Mouse (Mus musculus) central nervous system, embryonic 14 days (tissue): Measurements from ENCODE around the gene Nabp2. TPM values are rescaled to one million over a fixed set of nuclear protein-coding genes. Genes with fewer than 3 reads are reported as not detected.

Source experiments
- polyA plus RNA-seq: library from polyadenylated mRNA; depleted of rRNA; stranded (reverse); fragments of >200 nt; gene quantifications from 2 replicates; pipeline ENCODE4 v1.2.3, GENCODE M21; 2012; rRNA removed

Nabp2 gene
- 94.8 and 115 TPM in 2 replicates for polyA plus RNA-seq

GRCm38 (mm10) chr10:128411211-128412054 lies at the start of gene Nabp2, which contains the start of gene Rnf41:
Nabp2 (minus strand) TSS chr10:128411492.
Rnf41 (plus strand) TSS chr10:128411657.

GRCm38 (mm10) chr10:128458719-128459408 lies 47.6 kb upstream of the Nabp2 start, which contains the start of gene Smarcc2:
Smarcc2 (plus strand) TSS chr10:128459248.

DNA sequence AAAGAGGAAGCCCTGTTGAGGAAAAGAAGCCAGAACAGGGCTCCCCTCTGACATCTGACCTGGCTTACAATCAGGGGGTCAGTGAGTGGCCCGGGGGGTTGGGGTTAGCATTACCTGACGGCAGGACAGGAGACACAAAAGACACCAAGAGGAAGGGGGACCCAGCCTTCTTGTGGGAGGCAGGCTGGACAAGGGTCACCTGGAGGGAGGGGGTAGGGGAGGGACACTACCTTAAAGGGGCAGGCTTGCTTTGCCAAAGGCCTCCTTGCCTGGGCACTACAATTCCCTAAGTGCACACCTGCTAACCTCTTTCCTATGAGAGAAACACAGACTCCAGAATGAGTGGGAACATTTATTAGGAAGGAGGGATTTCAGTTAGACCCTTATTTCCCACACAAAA lies 10.2 kb downstream of the Nabp2 start, which contains the start of gene Slc39a5:
Gene Slc39a5, minus strand, starts transcription at position 174 of the 400 bp plus-strand sequence.

GRCm38 (mm10) chr10:128376455-128377211 lies 34.7 kb downstream of the Nabp2 start, which contains the start of gene Ankrd52:
Ankrd52 (plus strand) TSS chr10:128377115.

GRCm38 (mm10) chr10:128368402-128369217 lies 42.7 kb downstream of the Nabp2 start, which contains the start of gene Coq10a:
Coq10a (minus strand) TSS chr10:128368997.

Other genes starting within 250 kb of the Nabp2 start
- gene Rbms2, start 231.2 kb downstream of the Nabp2 start, polyA plus RNA-seq, result 28.0 and 39.8 TPM in 2 replicates
- gene Gls2, start 217.0 kb downstream of the Nabp2 start, polyA plus RNA-seq, result 3.6 and 4.0 TPM in 2 replicates
- 13.6 and 15.5 TPM in 2 replicates for gene Spryd4, start 199.7 kb downstream of the Nabp2 start, polyA plus RNA-seq
- gene Mip, start 185.7 kb downstream of the Nabp2 start, polyA plus RNA-seq, result 0.23 and 0.26 TPM in 2 replicates
- 18.3 and 20.5 TPM in 2 replicates for gene Timeless, start 179.4 kb downstream of the Nabp2 start, polyA plus RNA-seq
- gene Apon, start 157.4 kb downstream of the Nabp2 start, polyA plus RNA-seq, result 0.38 and 0.45 TPM in 2 replicates
- not detected in 2 replicates for gene Apof, start 142.8 kb downstream of the Nabp2 start, polyA plus RNA-seq
- gene Stat2, start 140.9 kb downstream of the Nabp2 start, polyA plus RNA-seq, result 30.6 and 34.3 TPM in 2 replicates
- gene Il23a, start 112.7 kb downstream of the Nabp2 start, polyA plus RNA-seq, result 0.10 and 0.14 TPM in 2 replicates
- gene Pan2, start 108.2 kb downstream of the Nabp2 start, polyA plus RNA-seq, result 44.2 and 45.9 TPM in 2 replicates
- 110 and 127 TPM in 2 replicates for gene Cnpy2, start 89.0 kb downstream of the Nabp2 start, polyA plus RNA-seq
- 172 and 176 TPM in 2 replicates for gene Cs, start 73.8 kb downstream of the Nabp2 start, polyA plus RNA-seq
- gene Coq10a, start 42.5 kb downstream of the Nabp2 start, polyA plus RNA-seq, result 77.1 and 77.4 TPM in 2 replicates
- 47.3 and 49.7 TPM in 2 replicates for gene Ankrd52, start 34.4 kb downstream of the Nabp2 start, polyA plus RNA-seq
- gene Slc39a5, start 10.3 kb downstream of the Nabp2 start, polyA plus RNA-seq, result 0.10 and 0.28 TPM in 2 replicates
- 62.8 and 67.8 TPM in 2 replicates for gene Rnf41, start 165 bp upstream of the Nabp2 start, polyA plus RNA-seq
- 361 and 409 TPM in 2 replicates for gene Smarcc2, start 47.8 kb upstream of the Nabp2 start, polyA plus RNA-seq
- gene Myl6, start 82.7 kb upstream of the Nabp2 start, polyA plus RNA-seq, result 1,386 and 1,494 TPM in 2 replicates
- gene Myl6b, start 87.2 kb upstream of the Nabp2 start, polyA plus RNA-seq, result 30.5 and 38.6 TPM in 2 replicates
- gene Esyt1, start 114.4 kb upstream of the Nabp2 start, polyA plus RNA-seq, result 16.6 and 28.0 TPM in 2 replicates
- 18.2 and 19.1 TPM in 2 replicates for gene Zc3h10, start 136.3 kb upstream of the Nabp2 start, polyA plus RNA-seq
- gene Rpl41, start 137.8 kb upstream of the Nabp2 start, polyA plus RNA-seq, result 3,335 and 3,553 TPM in 2 replicates
- gene Pa2g4, start 154.5 kb upstream of the Nabp2 start, polyA plus RNA-seq, result 155 and 169 TPM in 2 replicates
- 0.85 and 5.3 TPM in 2 replicates for gene Erbb3, start 178.2 kb upstream of the Nabp2 start, polyA plus RNA-seq
- gene Rps26, start 215.3 kb upstream of the Nabp2 start, polyA plus RNA-seq, result 1,129 and 1,158 TPM in 2 replicates
- 20.6 and 21.6 TPM in 2 replicates for gene Ikzf4, start 234.5 kb upstream of the Nabp2 start, polyA plus RNA-seq